Mouse (Mus musculus): ENCODE data around the gene Soat2.

The Soat2 gene

DNA sequence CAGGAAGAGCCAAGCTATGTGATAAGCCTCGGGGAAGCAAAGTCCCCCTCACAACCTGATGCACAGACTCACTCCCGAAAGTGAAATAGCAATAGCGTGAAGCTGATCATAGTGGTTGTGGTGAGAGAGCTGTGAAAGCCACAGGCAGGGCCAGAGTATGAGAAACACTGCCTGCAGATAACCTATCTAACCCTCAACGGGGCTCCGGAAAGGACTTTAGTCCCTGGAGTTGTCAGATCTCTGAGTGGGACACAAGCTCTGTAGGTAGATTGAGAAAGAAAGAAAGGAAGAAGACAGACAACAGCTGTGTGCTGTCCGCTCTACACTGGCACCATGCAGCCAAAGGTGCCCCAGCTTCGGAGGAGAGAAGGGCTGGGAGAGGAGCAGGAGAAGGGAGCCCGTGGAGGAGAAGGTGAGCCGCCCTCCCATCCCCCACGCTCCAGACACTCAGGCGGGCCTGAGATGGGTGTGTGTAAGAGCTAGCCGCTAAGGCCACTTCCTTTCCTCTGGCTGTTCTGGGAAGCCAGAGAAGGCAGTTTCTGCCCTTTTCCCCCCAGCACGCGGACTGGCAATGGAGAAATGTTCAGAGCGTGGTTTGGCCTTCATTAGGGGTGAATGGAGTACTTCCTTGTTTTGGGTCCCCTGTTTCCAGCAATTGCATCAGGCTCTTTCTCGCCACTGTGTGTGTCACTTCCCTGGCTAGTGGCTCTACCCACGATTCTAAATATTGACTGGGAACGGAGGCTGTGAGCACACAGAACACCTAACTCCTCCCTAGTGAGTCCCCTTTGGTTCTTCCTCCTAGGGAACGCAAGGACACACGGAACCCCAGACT lies at the start of gene Soat2:
TSS of gene Soat2 (plus strand) at position 226 of the 835 bp plus-strand sequence.
- DNase-seq (ENCODE audit: low spot score): no peak

DNA sequence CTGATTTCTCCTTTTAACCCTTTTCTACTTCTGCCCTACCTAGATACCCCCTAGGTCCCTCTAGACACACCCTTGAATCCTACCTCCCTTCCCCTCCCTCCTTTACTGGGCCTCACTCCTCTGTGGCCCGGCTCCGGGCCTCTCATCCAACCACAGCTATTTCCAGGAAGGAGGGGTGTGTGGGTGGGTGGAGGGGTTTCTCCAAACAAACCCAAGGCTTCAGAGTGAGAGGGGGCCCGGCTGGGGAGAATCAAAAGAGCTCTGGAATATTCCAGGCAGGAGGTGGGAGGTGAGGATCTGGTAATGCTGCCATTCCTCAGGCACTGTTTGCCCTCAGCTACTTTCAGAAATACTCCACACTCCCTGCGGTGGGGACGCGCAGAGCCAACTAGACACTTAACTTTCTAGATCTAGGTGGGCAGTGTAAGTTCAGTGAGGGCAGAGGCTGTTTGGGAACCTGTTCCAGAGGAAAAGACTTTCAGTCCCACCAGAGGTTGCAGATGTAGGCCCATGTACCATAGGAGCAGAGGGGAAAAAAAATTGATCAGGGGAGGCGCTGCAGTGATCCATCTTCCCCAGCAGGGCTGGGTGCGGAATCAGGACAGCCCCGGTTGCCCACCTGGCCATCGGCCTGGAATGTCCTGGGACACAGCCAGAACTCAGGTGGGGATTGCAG lies 49.2 kb upstream of the Soat2 start:
- DNase-seq (ENCODE audit: low spot score): no peak

DNA sequence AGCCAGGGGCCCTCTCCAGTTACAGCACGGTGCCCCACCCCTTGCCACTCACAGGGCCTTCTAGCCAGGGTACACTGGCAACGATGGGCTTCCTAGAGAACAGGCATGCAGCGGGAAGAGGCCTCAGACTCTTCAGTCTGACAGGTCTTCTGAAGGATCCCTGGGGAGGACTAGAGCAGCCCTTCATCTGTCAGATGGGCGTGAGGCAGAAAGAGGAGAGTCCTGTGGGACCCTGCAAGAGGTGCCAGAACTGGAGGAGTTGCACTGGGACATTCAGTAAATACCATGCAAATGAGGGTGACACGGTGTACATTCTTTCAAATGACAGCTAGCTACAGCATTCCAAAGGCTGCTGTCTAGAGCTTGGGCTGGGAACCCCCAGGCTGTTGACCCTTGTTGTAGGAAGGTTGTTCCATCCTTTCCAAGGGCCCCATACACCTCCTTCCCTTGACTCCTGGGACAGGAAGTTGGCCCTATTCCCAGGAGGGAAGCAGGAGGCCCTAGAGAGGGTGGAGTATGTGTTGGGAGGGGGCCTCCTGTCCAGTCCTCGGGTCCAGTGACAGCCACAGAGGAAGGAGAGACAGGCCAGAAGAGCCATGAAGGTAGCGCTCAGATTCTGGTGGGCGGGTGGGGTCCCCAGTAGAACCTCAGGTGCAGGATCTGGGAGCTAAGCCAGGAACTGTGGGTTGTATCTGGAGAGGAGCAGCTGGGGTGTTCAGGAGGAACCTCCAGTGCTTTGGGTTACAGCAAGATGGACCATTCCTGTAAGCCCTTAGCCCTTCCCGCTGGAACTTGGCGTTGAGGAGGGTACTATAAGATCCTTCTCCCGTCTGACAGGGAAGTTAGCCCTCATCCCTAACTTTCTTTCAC lies 48.4 kb upstream of the Soat2 start:
- no peak for DNase-seq (ENCODE audit: low spot score)

DNA sequence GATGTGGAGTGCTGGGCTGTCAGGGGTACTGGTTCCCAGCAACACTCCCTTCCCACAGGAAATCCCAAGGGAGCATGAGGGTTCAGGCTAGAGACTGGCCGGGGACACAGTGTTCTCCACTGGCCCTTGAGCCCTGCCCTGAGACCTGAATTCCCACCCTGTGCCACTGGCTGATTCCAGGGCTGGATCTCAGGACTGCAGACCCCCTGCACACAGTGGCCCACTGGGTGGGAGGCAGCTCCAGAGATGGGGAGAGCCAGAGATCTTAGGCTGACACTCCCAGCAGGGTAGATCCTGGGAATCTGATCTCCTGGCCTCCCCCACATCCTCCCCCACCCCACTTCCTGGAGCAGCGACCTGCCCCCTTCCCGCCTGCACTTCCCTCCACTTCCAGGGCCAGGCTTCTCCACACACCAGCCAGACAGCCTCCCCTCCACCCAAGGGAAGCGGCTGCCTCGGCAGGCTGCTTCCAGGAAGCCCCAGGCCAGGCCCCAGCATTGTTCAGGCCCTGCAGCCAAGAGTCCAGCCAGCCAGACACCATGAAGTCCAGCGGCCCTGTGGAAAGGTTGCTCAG lies 47.7 kb upstream of the Soat2 start:
- DNase-seq (ENCODE audit: low spot score): peak; percentile 69

DNA sequence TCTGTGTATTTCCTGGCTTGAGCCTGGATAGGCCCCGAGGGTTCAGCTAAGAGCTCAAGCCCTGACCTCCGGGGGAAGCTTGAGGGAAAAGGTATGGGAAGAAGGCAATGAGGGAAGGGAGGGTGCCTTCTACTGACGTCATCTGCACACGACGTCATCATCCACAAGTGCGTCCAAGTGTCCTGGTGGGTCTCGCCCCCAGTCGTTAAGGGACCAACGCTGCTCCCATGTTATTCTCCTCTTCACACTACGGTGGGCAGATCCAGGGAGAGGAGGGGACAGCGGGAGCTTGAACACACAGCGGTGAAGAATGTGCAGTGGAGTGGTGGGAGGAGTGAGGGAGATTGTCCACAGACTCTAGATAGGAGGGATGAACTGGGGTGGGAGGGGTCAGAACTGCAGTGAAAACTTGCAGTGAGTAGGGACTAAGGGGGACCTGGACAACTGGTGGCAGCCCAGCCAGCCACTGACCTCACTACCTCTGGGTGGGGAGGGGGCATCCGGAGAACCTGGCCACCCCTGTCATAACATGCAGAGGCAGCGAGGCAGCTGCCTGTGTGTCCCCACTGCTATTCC lies 46.9 kb upstream of the Soat2 start:
- no peak for DNase-seq (ENCODE audit: low spot score)

DNA sequence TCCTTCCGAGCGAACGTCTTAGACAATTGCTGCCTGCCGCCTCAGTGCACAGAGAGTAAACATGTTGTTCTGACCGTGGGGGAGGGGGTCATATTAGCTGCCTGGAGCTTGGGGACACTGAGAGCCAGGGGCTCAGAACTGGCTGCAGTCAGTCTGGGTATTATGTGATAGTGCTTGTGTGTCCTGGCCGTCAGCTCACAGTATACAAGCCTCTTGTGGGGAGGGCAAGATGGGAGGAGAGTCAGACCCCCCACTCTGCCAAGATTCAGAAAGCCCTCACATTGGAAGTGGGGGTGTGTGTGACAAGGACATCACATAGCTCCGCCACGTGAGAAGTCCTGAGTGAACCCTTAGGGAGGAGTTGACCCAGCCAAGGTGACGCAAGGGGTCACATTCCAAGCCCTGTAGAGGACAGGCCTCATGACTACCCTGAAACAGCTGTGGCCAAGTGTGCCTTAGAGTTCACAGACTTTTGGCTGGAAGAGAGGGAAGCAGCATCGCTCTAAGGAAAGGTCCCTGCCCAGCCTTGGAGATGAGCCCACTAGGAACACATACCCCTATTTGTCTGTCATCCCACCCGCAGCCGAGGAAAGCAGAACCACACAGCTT lies 46.3 kb upstream of the Soat2 start:
- DNase-seq (ENCODE audit: low spot score): peak; percentile 58

DNA sequence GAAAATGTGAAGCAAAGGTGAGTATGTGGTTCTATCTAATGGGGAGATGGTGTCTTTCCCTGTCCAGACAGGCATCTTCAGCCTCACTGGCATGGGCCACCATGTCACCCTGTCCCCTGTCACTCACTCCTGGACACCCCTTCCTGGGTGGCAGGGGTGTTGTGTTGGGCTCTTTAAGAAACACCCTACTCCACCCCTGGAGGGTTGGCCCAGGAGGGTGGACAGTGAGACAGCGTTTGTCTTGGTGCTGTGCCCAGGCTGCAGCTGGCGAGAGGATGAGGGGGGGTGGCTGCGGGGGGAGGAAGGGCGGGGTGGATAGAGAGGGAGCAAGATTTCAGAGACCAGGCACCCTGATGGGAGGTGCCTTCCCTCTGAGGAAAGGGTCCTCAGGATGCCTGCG lies 45.0 kb upstream of the Soat2 start:
- no peak for DNase-seq (ENCODE audit: low spot score)

DNA sequence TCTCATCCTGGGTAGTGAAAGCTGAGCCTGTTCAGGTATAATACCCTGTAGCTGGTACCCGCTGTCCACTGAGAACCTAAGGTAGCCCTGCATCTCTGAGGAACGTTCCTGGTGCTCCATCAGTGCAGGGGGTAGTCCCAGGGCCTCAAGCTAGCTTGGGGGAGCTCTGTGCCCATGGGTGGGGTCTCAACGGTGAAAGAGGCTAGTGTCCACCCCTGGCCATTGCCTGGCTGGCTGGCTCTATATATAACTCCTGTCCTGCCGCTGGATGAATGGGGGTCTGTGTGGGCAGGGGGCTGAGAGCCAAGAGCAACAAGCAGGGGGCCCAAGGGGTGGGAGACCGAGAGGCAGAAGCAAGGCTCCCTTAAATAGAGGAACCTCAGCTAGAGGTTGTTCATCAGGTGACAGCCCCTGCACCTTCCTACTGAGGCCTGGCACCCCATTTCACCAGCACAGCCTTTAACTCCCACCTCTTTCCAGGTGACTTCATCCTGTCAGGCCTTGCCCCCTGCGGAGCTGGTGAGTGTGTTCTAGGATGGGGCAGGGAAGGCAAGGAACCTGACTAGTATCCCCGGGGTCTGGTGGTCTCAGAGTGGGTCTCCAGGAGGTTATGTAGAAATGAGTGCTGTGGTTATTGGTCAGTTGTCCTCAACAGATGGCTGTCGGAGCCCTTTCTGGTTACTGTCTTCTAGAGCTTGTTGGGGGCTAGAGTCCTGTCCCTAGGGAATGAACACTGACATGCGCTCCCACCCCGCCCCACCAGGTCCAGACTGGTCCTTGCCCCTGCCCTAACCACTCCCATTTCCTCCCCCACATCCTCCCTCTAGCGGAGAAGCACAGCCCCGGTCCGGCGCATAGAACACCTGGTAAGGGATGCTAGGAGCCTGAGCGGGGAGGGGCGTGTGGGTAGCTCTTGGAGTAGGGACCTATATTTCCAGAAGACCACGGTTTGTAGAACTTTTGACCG lies 44.3 kb upstream of the Soat2 start:
- DNase-seq (ENCODE audit: low spot score): no peak

DNA sequence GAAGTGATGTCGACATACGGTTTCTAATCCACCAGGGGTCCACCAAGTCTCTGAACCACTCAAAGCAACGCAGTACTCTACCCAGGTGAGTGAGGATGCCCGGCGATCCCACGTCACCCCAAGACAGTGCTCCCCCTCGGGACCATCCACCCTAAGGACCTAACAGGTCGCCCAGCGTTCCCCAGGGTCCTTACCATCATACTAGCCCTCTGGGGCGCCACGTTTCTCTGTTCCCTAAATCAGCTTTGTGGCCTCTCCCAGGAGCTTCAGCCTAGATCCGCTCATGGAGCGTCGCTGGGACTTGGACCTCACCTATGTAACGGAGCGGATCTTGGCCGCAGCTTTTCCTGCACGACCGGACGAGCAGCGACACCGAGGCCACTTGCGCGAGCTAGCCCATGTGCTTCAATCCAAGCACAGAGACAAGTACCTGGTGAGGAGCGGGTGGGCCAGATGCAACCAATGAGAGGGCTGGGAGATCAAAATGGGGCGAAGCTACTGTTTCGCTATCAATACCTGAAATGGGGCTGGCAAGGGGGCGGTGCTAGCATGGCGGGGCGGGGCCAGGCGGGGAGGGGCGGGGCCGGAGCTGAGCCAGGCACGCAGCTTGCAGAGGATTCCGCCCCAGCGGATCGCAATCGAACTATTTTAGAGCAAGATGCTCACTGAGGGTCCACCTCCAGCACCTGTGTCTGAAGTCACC lies 43.4 kb upstream of the Soat2 start:
- DNase-seq (ENCODE audit: low spot score): no peak

DNA sequence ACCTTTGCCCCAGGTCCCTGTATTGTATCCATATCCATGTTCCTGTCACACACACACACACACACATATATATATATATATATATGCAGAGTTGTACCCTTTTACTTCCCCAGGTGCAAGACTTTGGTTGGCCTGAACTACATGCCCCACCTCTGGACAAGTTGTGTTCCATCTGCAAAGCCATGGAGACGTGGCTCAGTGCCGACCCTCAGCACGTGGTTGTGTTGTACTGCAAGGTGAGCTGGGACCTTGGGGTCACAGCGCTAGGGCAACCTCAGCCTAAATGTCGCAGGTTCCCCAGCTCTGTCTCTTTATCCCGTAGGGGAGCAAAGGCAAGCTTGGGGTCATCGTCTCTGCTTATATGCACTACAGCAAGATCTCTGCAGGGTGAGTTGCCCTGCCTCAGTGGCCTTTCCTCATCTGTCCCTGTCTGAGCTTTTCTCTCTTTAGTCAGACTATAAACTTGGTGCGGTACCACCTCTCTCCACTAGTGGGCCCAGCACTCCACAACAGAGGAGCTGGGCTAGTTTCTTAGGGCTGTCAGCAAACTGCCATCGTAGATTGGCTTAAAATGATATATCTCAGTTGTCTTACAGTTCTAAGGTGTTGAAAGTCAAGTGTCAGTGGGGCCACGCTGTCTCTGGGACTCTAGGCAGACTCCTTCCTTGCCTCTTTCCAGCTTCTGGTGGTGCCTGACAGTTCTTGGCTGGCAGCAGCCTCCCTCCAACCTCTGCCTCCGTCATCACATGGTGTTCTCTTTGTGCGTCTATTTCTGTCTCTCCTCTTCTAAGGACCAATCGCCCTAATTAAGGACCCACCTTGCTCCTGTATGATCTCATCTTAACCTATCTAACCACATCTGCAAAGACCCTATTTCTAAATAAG lies 42.4 kb upstream of the Soat2 start:
- DNase-seq (ENCODE audit: low spot score): no peak

DNA sequence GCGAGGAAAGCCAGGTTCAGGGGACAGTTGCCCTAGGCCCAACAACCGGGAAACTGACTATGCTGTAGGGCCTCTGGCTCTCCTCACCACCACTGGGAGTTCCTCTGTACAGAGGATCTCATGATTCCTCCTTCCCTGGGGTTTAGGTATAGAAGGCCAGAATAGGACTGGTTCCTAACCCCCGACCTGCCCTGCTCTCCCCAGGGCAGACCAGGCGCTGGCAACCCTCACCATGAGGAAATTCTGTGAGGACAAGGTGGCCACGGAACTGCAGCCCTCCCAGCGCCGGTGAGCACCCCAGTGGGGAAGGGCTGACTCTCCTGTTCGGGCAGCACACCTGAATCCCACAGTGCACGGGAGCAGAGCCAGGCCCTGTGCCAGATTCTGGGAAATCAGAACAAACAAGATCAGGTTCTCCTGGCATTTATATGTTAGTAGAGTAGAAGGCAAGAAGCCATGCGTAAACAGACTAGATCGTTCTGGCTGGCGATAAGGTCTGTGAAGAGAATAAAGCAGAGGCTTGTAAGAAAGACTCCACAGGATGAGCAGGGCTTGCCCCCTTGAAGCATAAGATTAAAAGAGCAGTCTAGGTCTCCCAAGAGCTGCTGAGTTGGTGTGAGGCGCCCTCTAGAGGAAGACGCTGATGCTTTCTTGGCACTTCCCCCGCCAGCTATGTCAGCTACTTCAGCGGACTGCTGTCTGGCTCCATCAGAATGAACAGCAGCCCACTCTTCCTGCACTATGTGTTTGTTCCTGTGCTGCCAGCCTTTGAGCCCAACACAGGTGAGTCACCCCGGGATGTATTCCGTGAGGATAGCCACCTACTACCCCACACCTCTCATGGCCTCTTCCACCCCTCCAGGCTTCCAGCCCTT lies 41.4 kb upstream of the Soat2 start:
- DNase-seq (ENCODE audit: low spot score): peak; percentile 63

DNA sequence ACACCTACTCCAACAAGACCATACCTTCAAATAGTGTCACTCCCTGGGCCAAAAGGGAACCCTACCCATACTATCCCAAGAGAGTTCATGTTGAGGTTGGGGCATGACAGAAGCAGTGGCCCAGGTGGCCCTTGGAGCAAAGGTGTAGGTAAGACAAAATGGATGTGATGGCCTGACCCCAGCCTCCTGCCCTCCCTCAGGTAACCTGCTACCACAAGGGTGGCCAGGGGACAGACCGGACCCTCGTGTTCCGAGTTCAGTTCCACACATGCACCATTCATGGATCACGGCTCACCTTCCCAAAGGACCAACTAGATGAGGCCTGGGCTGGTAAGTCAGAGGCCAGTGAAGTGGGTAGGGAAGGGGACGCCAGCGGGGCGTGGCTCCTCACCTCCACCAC lies 40.1 kb upstream of the Soat2 start:
- no peak for DNase-seq (ENCODE audit: low spot score)

DNA sequence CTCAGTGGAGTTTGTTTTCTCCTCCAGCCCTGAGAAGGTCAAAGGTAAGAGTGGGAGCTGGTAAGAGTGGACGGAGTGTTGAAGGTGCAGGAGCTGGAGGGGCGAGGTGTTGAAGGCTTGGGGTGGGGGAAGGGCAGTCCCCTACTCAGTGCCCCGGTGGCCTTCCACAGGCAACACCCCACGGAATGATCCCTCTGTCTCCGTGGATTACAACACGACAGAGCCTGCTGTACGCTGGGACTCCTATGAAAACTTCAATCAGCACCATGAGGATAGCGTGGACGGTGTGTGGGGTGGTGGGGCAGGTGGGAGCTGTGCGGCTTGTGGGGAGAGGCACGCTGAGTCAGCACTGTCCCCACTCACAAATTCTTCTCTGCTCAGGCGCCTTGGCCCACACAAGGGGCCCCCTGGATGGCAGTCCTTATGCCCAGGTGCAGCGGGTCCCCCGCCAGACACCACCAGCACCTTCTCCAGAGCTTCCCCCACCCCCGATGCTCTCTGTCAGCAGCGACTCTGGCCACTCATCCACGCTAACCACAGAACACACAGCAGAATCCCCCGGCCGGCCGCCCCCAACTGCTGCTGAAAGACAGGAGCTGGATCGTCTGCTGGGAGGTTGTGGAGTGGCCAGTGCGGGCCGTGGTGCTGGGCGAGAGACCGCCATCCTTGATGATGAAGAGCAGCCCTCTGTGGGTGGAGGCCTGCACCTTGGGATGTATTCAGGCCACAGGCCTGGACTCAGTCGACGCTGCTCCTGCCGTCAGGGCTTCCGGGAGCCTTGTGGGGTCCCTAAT lies 39.4 kb upstream of the Soat2 start:
- DNase-seq (ENCODE audit: low spot score): no peak

DNA sequence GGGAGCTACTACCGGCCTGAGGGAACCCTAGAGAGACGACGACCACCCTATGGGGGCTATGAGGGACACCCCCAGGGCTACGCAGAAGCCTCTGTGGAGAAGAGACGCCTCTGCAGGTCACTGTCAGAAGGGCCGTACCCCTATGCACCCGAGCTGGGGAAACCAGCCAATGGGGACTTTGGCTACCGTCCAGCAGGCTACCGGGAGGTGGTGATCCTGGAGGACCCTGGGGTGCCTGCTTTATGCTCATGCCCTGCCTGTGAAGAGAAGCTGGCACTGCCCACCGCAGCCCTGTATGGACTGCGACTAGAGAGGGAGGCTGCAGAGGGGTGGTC lies 38.9 kb upstream of the Soat2 start:
- DNase-seq (ENCODE audit: low spot score): no peak

DNA sequence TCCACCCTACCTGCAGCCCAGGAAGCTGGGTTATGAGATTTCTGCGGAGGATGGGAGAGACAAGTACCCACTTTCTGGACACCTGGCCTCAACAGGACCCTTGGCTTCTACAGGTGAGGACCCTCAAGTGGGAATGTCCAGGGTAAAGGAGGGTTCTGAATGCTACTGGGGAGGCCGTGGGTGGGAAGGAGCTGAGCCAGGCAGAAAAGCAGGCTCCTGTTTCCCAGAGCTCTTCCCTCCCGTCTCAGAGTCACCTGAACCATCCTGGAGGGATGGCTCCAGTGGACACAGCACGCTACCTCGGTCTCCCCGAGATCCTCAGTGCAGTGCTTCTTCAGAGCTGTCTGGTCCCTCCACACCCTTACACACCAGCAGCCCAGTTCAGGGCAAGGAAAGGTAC lies 38.1 kb upstream of the Soat2 start:
- DNase-seq (ENCODE audit: low spot score): no peak

DNA sequence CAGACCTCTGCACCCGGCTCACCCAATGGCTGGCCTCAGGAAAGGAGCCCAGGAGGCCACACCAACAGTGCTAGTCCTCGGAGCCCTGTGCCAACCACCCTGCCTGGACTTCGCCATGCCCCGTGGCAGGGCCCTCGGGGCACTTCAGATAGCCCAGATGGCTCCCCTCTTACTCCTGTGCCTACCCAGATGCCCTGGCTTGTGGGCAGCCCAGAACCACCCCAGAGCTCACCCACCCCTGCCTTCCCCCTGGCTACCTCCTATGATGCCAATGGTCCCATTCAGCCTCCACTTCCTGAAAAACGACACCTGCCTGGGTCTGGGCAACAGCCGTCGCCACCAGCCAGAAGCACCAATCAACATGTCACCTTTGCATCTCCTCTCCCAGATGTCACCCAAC lies 37.5 kb upstream of the Soat2 start:
- no peak for DNase-seq (ENCODE audit: low spot score)

DNA sequence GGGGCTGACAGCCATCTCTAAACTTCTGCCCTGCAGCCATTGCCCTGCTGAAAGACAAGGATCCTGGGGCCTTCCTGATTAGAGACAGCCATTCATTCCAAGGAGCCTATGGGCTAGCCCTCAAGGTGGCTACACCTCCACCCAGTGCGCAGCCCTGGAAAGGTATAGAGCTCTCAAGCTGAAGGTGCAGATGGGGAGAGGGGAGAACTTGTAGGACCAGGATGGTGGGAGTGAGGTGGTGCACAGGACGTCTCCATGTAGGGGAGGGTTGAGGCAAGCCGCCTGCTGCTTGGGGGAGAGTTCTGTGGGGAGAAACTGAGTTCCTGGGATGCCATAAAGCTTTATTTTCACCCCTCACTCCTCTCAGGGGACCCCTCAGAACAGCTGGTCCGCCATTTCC lies 36.7 kb upstream of the Soat2 start:
- no peak for DNase-seq (ENCODE audit: low spot score)
